Mouse (Mus musculus) heart, adult 11 months (tissue): ENCODE measurements around the gene Pard6b.
"Not testable (repeated sequence)": the region's sequence is repeated elsewhere in the genome, so short reads cannot be mapped to it uniquely, and the experiment has no call there.

ENCODE experiments used
- DNase-seq: peaks from one replicate; pipeline ENCODE4 v3.0.0; 2022

Pard6b gene

DNA sequence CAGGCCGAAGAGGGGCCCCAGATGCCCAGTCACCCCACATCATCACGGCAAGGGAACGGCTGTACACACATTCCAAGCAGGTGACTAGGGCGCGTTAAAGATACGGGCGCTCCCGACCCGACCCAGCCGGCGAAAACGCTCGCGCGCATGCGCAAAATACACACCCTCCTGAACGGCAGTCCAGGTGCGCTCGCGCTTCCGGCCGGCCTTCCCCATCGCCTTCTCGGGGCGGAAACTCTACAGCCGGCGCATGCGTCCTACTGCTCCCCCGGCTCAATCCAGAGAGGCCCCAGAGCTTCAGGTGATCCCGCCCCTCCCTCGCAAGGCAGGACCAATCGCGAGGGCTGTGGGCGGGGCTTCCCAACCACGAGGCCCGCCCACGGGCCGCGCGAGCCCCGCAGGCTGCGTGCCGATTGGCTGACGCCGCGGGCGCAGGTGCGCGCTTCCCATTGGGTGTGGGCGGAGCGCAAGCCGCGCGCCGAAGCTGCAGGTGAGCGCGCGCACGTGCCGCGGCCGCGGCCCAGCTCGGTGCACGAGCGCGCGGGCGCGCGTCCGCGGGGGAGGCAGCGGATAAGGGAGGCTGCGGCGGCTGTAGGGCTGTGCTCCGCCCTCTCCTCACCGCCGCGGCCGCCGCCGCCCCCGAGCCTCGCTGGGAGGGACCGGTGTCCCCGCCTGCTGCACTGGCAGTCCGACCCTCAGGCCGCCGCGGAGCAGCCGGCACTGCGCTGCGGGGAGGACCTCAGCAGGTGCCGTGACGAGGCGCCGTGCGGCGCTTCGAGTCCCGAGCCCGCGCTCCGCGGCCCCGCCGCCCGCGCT lies at the start of gene Pard6b:
Gene Pard6b (plus strand): TSS at position 574 of the 816 bp plus-strand sequence.
- peak; percentile 99 for DNase-seq

DNA sequence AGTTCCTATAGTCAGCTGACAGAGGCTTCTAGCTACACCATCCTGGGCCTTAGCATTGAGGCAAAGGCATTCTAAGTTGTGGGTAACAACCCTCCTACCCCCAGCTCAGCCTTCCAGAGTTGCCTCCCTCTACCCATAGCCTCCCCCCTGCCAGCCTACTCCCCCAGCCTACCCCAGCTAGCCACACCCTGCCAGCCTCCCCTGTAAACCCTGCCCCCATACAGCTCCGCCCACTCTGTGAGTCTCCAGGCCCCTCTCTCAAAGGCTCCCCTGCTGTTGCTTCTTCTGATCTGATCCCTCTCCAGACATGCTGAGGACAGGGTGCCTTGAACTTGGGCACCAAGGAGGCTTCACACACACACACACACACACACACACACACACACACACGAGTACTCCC lies 49.0 kb upstream of the Pard6b start:
- DNase-seq: no peak

DNA sequence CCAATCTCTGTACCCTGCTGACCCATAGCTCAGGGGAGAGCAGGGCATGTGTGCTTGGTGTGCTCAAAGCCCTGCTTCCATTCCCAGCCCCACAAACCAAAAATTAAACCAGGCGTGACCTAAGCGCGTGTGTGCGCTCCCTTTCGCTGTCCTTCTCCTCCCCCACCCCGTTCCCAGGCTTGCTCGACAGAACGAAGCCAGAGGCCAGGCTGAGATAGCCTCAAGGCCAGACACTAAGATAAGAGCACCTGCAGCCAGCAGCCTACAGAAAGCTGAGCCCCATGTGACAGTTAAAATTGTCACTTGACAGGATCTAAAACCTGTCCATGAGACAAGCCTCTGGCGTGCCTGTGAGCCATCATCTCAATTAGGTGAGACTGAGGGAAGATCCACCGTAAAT lies 46.9 kb upstream of the Pard6b start:
- no peak for DNase-seq

DNA sequence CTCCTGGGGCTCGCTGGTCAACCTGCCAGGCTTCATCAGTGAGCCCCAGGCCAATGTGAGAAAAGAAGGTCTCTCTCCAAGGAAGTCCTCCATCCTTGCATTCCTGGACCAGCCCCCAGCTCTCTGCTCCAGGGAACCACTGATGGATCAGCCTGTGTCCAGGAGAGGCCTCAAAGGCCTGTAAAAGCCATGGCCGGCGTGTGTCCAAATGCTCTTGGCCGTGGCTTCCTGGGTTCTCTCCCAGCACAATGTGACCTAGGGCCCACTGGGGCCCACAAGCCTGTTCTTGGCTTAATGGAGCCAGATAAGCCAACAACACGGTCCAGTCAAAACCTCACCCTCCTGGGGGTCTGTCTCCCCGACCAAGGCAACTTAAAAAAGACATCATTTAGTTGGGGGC lies 44.9 kb upstream of the Pard6b start:
- DNase-seq: peak; percentile 96

DNA sequence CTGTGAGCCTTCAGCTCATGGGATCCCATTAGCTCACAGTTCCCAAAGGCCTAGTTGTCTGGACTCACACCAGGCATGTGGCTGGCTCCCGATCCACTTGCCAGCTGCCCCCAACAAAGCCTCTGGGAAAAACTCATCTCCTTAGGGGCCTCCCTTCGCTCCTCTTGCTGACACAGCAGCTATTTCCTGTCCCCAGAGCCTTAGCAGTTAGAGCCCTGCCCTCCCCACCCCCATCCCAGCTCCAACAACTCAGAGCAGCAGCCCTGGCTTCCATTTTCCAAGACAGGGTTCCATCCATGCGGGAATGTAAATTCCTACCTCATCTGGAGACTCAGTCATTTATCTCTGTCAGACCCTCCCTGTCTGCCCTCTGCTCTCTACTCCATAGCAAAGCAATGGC lies 43.7 kb upstream of the Pard6b start:
- DNase-seq: no peak

DNA sequence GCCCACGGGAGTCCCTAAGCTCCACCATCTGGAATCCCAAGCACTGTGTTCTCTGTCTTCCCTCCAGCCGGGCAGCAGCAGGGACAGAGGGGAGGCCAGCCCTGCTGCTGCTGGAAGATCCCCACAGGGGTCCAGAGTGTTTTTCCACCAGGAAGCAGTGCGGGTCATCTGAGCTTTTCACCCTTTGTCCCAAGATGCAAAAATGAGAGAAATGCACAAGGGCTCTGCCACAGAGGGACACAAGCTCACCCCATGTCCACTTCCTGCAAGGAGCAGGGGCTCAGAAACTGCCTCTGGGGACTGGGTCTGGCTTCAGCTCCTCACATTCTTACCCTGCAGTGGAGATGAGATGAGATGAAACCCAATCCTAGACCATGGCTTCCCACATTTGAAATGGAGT lies 40.1 kb upstream of the Pard6b start:
- DNase-seq: no peak

DNA sequence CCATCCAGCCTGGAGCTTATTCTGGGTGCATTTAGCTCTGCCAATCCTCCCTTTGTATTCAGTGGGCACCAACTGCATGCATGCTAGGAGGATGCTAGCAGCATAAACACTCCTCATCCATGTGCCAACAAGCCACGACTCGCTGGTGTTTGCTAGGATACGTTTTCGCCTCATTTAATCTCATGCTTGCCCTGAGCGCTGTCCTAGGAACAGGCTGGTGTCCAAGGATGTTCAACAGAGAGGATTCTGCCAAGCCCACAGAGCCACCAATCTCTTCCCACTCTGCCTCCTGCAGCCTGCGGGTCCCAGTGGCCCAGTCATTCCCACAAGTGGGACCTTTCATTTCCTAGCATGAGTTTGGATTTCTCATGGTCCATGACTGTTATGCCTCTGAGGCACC lies 38.8 kb upstream of the Pard6b start:
- no peak for DNase-seq

DNA sequence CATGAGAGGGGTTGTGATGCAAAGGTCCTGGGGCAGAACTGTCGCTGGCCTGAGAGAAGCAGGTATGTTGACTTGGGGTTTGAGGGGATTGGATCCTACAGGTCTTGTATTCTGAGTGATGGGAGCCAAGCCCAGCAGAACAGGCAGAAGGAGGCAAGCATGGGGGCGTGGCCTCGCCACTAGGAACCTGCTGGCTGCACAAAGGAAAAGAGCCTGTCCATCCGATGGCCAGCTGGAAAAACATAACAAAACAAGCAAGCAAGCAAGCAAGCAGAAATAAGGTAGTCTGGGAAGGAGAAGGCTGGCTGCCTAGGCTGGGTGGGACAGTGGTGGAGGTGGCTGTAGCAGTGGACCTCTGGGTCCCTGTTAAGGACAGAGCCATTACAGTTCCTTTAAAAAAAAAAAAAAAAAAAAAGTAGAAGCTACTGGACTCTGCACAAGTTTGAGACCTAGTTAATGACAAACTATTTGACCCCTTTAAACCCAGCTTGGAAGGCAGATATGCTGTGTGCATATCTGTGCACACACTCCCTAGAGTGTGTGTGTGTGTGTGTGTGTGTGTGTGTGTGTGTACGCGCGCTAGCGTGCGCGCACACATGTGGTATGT lies 36.0 kb upstream of the Pard6b start:
- DNase-seq: no peak

DNA sequence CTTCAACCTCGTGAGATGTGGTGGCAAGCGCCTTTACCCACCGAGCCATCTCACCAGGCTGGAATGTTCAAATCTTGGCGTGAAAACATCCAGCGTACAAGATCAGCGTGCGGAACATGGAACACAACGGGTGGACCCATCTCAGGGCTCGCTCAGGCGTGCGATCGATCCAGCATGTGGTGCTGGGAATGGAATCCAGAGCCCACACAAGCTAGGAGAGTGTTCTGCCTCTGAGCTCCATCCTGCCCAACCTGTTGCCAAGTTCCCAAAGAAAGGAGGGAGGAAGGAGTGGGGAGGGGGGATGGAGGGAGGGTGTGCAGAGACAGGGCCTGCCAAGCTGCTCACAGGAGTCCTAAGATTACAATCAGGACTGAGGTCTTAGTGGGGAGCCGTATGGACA lies 35.4 kb upstream of the Pard6b start:
- no peak for DNase-seq

DNA sequence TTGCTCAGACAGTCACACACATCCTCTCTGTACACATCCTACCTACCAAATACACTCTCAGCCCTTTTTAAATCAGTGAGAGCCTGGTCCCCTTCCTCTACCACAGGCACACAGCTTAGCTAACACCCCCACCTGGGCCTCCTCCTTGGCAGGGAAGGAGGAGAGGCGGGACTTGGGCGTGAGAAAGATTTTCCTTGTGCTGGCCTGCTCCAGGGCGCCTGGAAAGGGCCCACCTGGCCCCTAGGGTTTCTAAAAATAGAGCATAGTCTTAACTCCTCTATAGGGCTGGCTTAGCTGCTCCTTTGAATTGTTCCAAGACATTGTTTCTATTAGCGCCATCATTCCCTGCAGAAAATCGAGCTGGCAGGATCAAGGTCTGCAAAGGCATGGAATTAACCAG lies 35.0 kb upstream of the Pard6b start:
- no peak for DNase-seq

DNA sequence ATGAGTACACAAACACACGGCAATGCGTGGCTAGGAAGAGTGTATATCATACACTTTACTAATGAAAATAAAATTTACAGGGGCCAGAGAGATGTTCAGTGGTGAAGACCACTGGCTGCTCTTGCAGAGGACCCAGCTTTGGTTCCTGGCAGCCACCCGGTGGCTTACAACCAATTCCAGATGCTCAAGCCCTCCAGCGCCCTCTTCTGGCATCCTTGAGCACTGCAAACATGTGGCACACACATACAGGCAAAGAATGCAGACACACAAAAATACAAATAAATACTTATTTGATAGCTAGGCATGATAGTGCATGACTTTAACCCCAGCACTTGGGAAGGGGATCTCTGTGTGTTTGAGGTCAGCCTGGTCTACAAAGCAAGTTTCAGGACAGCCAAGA lies 34.3 kb upstream of the Pard6b start:
- no peak for DNase-seq

DNA sequence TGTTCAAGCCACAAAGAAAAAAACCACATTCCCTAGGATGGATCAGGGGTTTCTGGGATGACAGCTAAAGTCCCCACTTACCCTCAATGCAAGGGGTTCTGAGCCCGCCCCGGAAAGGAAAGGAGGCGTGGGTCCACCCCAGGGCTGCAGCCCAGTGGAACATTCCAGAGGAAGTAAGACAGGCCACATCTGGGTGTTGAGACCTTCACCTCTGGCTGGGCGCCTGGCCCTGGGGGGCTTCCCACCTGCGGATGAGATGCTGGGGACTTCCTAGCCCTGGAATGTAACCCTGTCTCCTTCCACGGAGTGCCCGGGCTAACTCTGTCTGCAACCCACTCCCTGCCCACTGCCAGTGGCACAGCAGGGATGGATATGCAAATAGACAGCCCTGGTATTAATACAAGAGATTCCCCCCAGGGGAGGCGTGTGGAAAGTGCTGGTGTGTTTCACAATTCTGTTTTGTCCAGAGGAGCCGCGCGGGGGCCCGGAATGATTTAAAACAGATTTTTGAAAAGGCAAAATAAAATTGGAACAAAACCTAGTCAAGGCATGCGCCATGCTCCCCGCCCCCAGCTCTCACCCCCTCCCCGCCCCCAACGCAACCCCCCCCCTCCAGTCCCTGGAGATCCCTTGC lies 31.7 kb upstream of the Pard6b start:
- peak; percentile 94 for DNase-seq

DNA sequence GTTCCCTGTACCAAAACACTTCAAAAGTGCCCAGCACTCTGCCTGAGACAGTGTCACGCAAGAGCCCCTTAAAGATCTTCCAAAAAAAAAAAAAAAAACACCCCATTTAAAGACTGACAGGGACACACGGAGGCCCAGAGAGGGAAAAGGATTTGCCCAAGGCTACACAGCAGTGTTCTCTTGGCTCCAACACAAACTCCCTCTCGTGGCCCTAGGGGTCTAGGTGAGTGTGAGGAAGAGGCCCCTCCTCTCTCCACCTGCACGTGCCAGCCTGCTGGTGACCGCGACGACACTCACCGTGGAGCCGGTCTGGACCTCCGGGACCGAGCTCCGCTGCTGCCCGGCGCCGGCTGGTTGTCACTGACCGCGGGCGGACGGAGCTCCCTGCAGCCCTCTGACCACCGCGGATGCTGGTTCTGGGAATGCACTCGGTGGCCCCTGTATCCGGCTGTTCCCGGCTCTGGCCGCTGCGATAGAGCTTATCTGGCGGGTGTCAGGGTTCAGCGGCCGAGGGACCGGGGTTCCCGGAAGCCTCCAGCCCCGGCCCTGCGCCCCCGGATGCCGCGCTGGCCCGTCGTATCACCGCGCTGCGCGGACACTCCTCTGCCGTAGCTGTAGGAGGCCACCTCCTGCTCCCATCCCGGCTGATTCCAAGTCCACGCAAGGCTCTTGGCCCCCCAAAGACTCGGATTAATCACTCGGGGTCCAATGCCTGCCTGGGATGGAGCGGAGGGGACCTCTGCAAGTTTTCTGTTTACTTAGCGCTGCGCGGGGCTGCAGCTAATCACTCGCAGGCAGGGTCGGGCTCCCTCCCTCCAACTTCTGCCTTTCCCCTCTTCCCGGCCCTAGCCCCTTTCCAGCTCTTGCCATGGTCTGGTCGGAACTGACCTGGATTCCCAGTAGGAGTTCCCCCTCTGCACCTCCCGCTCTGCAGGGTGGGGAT lies 30.5 kb upstream of the Pard6b start:
- peak; percentile 94 for DNase-seq

DNA sequence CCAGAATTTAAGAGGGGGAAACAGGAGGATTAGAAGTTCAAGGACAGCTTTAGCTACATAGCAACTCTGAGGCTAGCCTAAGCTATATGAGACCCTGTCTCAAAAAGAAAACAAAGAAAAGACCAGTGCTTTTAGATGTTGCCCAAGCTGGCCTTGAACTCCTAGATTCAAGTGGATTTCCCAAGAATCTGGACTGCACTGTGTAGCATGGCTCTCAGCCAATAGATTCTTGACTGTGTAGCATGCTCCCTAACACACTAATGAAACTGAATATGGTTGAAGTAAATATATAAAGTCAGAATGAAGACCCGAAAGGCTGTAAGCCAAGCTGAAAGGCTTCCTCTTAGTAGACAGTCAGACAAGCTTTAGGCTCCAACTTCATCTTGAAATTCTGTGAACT lies 28.6 kb upstream of the Pard6b start:
- DNase-seq: no peak

DNA sequence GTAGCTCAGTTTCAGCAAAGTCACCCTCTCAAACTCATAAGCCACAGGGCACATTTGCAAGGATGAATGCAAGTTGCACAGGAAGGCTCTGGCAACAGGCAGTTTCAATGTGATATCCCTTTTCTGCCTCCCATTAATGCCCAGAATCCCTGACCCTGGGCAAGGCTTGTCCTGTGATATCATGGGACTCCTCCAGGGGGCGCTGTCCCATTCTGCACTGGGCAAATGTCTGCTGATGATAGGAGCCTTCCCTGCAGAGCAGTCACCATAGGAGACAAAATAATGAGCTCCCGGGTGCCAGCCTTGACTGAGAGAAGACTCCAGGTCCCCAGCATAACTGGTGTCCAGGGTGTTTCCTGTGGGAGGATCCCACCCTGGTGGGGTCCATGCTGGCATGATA lies 28.1 kb upstream of the Pard6b start:
- no peak for DNase-seq

DNA sequence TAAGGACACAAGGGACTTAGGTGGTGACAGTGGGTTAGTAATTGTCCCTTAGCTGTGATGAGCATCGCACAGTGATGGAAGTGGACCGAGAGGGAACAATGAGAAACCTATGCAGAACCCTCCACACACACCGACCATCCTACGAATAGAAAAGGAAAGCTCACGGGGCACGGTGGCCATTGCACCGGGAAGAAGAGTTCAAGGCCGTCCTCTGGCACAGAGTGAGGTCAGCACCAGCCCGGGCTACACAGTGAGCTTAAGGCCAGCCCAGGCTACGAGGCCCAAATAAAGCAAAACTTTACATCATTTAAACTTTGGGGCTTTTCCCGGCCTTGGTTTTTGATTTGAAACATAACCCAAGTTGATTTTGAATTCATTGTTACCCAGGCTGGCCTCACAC lies 26.7 kb upstream of the Pard6b start:
- DNase-seq: no peak

DNA sequence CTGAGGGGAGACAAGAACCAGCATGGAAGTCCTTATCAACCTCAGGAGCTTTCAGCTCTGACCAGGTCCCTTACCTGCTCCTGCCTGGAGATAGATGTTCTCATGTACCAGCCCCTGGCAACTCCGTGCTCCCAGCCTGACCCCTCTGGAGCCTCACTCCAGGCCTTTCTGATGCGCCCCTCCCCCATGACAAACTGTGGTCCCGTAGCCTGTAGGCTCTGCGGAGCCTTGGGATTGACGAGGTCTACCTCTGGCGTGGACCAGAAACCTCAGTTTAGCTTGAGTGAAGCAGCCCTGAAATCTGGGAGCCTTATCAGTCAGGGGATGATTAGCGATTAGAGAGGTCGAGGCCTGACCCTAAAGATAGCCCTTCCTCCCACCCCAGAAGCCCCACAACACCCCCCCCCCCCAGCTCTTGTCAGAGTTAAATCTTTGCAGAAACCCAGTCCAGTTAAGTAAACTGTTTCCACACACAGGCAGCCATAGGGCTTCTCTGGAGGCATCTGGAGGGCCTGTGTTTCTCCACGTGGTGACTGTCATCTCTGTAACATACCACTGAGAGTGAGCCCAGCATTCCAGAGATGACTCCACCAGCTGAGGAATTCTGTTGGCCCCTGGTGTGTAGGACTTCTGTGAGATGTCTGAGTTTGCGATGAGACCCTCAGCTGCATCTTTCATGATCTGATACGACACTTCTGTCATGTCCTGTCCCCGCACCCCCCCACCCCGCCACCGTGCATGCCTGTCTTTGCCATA lies 24.7 kb upstream of the Pard6b start:
- DNase-seq: no peak

DNA sequence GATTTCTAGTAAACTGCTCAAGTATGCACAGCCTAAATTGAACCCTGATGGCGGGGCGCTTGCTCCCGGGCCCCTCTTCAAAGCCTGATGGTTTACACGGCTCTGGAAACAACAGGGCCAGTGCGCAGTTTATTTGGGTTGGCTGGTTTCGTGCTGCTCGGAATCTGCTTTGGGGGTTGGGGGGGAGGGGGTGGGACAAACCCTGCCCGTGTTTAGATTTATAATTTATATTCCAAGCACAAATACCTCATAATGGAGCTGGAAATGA lies 24.2 kb upstream of the Pard6b start:
- DNase-seq: no peak

DNA sequence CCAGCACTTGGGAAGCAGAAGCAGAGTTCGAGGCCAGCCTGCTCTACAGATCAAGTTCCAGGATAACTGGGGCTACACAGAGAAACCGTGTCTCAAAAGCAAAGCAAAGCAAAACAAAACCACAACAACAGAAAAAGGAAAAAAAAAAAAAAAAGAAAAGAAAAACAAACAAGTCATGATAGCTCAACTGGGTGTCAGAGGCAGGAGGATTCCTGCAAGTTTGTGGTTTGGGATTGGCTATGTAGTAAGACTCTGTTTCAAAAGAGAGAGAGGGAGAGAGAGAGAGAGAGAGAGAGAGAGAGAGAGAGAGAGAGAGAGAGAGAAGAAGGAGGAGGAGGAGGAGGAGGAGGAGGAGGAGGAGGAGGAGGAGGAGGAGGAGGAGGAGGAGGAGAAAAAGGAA lies 22.9 kb upstream of the Pard6b start:
- not testable (repeated sequence) for DNase-seq

DNA sequence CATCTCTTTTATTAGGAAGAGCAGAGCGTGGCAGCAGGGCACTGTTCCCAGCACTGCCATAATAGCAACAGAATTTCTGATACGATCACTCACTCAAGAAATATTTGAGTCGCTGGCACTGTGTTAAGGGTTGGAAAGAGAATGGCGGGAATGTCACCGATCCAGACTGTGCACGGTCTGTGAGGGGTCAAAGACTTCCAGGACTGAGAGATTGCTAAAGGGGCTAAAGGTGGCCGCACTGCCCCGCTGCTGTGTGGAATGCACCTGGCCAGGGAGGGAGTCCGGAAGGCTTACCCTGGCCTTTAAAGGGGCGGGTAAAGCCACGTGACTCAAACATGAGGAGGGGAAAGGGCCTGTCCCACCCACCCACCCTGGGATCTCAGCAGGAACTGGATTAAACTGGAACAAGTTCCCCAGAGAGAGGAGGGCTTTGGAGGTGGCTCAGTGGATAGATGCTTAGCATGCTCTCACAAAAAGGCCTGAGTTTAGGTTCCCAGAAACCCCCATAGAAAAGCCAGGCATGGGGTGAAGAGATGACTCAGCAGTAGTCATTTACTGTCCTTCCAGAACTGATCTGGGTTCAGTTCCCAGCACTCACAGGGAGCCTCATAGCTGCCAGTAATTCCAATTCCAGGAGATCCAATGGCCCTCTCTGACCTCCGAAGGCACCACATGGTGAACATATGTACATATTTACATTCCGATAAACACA lies 22.2 kb upstream of the Pard6b start:
- DNase-seq: no peak

DNA sequence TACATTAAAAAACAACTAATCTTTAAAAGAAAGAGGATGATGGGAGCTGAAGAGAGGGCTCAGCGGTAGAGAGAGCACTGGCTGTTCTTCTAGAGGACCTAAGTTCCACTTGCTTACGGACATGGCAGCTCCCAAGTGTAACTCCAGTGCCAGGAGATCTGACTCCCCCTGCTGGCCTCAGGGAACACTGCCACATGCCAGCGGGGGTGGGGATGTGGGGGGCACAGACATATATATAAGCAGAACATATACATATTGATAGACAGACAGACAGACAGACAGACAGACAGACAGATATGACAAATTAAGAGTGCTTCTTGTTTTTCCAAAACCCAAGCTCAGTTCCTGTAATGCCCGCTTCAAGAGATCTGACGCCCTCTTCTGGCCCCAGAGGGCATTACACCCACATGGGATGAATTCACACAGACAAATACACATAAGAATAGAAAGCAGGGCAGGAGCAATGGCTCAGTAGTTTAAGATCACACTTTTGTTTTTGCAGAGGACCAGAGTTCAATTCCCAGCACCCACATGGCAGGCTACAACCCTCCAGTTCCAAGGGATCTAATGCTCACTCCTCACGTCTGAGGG lies 21.5 kb upstream of the Pard6b start:
- no peak for DNase-seq

DNA sequence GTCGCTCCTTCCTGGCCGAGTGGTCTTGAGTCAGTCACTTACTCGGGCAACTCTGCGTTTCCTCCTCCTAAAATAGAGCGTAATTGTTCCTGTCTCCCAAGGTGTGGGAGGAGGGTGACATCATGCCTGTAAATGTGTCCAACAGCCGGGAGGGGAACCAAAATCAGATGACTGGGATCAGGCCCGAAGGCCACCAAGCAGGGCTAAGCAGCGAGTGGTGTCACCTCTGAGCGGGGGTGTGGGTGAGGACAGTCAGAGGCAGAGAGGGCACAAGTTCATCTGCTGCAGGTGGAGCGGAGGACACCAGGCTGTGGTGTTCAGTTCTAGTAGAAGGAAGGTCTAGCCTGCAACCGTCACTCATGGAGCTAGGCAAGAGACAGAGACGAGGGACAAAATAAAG lies 17.1 kb upstream of the Pard6b start:
- DNase-seq: no peak
